Mouse (Mus musculus): Measurements from ENCODE around the gene Slc25a44.

The Slc25a44 gene

DNA sequence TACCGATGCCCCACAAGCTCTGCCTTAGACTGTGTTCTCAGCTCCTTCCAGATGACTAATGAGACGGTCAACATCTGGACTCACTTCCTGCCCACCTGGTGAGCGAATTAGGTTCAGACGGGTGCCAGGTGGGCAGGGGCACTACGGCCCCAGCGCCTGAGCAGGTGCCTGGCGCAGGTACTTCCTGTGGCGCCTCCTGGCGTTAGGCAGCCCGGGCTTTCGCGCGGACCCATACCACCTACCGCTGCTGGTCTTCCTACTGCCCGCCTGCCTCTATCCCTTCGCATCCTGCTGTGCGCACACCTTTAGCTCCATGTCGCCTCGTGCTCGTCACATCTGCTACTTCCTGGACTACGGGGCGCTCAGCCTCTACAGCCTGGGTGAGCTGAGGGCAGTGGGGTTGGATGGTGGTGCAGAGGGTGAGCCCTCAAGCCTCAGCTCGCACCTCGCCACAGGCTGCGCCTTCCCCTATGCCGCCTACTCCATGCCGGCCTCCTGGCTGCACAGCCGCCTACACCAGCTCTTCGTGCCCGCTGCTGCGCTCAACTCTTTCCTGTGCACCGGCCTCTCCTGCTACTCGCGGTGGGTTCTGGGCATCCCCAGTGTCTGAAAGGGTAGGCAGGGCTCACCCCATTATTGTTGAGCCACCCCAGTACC lies 59.1 kb downstream of the Slc25a44 start:
- DNase-seq, result no peak

DNA sequence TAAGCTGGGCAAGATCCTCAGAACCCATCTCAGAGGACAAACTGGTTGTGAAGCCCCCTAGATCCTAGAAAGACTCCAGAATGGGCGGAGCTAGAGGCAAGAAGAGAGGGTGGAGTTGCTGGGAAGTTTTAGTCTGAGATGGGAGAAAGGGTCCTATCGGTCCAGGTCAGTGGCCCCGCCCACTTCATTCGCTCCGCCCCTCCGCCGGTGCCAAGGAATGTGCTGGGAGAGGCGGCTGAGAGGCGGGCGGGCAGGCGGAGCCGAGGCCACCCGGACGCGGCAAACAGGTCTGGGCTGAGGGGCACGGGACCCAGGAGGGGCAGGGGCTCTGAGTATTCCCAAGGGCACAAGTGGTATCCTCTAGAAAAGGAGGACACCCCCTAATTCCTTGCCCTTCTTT lies 60.6 kb downstream of the Slc25a44 start, which contains the start of gene Paqr6:
Paqr6 (plus strand) TSS at position 248 of the 400 bp plus-strand sequence.
- DNase-seq, result peak; percentile 74

DNA sequence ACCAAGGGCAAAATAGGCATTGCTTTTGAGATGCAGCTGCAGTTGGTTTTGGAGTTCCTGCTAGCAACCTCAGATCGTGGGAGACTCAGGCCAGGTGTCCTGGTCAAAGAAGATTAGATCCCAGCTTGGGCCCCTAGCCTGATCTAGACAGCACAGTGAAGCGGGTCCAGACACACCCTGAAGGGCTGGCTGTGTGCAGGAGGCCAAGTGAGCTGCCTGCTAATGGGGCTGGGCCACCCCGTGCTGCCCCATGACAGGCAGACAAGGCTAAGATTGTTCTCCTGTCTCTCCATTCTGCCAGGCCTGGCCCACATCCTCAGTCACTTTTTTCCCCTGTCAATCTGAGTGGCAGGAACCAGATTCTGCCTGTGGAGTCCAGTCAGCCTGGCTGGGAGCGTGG lies 61.2 kb downstream of the Slc25a44 start:
- no peak for DNase-seq

DNA sequence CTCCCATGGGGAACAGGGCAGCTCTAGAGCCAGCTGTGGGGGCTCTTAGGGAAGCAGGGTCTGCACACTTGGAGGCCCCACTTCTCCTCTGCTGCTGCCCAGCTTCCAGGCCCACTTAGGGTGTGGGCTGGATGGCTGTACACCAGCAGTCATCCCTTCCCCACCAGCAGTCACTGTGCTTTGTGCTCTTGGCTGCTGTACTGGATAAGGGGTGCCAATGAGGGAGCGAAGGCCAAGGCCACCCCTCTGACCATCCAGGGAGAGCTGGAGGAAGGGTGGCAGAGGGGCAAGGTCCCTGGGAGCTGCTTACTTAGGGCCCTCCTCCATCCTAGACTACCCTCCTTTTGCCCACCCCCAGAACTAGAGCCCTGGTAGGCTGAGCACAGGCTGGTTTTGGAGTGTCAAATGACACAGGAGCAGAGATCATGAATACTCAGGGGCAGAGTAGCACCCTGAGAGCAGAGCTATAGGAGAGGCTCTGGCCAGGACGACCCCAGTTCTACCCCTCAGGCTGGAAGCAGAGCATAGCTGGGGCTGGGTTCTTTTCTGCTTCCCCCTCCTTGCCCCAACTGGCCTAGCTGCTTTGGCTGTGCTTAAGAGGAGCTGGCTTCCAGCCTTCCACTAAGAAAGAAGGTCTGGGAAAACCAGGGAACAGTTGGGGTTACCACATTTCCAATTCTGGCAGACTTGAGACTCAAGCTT lies 63.2 kb downstream of the Slc25a44 start:
- DNase-seq, result no peak

DNA sequence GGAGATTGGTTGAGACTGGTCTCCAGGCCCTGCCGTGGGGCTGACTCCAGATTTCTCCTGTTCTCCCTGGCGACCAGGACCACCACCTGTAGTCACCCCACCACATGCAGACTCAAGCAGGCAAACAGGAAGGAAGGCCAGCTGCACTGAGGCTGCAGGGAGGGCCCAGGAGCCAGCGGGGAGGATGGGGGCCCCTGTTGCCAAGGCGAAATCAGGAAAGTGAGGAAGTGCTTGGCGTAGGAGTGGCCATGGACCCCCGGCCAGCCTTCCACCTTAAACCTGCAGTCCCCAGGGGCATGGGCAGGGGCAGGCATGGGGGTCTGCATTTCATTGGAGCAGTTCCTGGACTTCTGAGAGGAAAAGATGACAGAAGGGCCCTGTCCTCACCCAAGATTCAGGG lies 63.8 kb downstream of the Slc25a44 start:
- no peak for DNase-seq
